Mouse (Mus musculus) layer of hippocampus, adult 9-11 months (tissue): ENCODE measurements at regions not wholly inside any gene's neighbourhood (a gene's known extent, or its start where the extent isn't known, plus 50 kb on each side); places are given as distances from the start of the nearest gene placed in this dataset.

ENCODE experiments used
- DNase-seq: peaks from one replicate; pipeline ENCODE4 v3.0.0; 2022

- DNase-seq, result no peak
Measured at GRCm38 (mm10) chr2:92806481-92807195, 108.3 kb upstream of the Syt13 start.

DNA sequence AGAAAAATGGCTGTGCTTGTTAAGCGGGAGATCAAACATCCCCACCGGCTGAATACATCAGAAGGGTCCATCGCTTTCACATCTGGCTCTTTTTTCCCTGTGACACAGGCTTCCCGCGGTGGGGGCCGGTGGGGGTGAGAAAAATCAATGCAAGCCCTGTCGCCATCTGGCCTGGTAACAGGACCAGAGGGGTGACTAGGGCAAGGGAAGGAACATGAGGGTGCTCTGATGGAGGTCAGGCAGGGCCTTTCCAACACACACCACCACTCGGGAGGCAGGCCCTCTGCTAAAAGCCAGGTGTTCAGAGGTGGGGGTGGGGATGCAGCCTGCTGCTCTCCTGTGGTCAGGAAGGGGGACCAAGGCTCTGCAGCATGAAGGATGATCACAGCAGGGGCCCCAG is 107.5 kb upstream of the Syt13 start:
- no peak for DNase-seq

DNA sequence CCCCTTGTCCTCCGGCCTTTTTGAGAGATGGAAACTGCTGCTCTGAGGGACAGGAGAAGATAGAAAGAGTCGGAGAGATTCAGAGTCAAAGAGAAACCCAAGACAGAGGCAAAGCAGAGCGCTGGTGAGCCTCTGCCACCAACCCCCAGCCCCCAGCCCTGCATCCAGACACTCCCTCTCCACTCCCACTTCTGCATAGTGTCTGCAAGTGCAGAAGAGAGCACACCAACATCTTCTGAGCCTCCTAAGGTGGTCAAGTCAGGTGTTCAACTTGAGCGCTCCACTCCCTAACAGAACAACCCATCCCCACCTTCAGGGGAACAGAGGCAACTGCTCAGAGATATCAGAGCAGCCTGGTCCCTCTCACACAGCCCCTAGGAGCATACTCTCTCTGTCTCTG is 106.8 kb upstream of the Syt13 start:
- no peak for DNase-seq

DNA sequence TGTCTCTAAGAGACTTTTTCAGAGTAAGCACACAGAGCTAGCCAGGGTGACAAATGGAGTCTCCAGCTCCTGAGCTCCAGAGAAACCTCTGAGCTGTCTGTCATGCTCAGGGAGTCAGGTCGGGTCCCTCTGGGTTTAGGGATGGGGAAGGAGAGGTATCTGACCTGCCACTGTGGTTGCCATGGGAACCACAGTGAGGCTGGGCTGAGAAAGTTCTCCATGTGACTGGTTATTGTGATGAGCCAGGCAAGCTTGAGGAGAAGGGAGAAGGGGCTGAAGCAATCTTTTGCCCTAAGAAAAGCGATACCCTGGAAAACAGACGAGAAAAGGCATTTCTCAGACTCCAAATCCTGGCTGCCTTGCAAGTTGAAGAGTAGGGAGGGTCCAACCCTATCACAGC is 105.7 kb upstream of the Syt13 start:
- no peak for DNase-seq

DNA sequence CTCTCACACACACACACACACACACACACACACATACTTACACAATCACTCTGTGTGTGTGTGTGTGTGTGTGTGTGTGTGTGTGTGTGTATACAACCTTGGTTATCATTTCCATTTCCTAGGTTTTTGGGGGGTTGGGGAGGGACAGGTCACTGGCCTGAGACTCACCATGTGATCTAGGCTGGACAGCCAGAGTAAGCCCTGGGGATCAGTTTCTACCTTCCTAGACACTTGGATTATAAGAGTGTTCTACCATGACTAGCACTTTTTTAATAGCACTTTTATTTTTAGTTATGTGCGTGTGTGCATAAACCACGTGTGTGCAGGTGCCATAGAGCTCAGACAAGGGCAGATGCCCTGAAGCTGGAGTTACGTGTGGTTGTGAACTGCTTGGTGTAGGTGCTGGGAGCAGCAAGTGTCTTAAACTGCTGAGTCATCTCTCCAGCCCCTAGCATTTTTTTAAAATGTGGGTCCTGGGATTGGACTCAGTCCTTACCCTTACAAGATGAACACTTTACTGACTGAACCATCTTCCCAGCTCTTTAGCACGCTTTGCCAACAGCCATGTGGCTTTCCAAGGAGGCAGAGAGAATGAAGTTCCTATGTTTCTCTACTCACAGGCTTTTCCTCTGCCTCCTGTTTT is 105.1 kb upstream of the Syt13 start:
- DNase-seq, result no peak

- peak; percentile 69 for DNase-seq
Measured at GRCm38 (mm10) chr2:92810956-92811355, 103.9 kb upstream of the Syt13 start.

DNA sequence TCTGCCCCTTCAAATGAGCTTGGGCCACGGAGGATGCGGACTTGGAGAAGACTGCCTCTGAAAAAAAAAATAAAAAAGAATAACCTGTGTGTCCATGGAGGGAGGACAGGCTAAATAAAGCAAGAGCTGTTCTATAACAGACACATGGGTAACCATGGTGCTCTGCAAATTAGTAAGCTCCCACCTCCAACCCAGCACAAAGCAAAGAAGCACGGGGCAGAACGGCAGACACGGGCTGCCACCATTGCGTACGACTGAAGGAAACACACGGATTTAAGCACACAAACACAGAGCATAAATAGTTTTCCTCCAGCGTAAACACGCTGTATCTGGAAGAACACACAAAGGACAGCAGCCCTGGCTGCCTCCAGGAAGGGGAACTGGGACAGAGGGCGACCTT is 101.9 kb upstream of the Syt13 start:
- DNase-seq, result peak; percentile 70

GRCm38 (mm10) chr2:92819586-92819985 is 95.3 kb upstream of the Syt13 start:
- DNase-seq, result no peak

DNA sequence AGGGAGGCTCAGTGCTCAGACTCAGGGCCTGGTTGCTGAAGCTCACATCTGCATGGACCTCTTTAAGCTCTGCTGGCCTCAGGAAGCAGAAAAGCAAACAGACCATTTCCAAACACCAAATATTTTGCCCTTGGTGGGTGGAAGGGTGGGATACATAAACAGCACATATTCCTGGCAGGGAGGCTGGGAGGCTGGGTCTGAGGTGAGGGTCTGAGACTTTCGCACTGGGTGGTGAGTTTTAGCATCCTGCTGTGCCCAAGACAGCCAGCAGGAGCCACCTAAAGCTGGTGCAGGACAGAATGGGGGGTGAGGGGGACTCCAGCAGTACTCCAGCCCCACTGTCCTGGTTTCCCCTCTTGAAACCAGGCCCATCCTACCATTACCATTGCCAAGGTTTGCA is 90.6 kb upstream of the Syt13 start:
- no peak for DNase-seq

GRCm38 (mm10) chr2:92825395-92825794 is 89.5 kb upstream of the Syt13 start:
- no peak for DNase-seq

- no peak for DNase-seq
Measured at GRCm38 (mm10) chr2:92830134-92830533, 84.8 kb upstream of the Syt13 start.

DNA sequence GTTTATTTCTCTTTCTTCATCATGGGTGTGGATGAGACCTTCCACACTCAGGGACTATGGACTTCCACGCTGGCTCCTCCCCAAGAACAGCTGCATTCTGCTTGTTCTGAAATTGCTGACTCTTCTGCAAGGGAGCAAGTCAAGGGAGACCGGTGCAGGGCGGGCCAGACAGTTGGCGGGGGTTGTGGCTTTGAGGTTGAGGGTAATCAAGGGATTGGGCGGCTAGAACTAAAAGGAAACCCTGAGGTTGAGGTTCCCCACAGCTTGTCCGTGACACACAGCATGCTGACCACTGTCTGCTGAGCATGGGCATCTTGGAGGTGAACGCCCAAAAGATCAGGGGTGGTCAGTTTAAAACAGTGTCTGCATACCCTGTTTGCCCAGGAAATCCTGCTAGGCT is 83.1 kb upstream of the Syt13 start:
- DNase-seq, result no peak

GRCm38 (mm10) chr2:92836203-92836602 is 78.7 kb upstream of the Syt13 start:
- DNase-seq, result no peak

GRCm38 (mm10) chr2:92838012-92838411 is 76.9 kb upstream of the Syt13 start:
- no peak for DNase-seq

- peak; percentile 39 for DNase-seq
Measured at GRCm38 (mm10) chr2:92840009-92840408, 74.9 kb upstream of the Syt13 start.

GRCm38 (mm10) chr2:92841626-92842025 is 73.3 kb upstream of the Syt13 start:
- DNase-seq, result no peak

GRCm38 (mm10) chr2:92845061-92845769 is 69.7 kb upstream of the Syt13 start:
- DNase-seq, result peak; percentile 33

DNA sequence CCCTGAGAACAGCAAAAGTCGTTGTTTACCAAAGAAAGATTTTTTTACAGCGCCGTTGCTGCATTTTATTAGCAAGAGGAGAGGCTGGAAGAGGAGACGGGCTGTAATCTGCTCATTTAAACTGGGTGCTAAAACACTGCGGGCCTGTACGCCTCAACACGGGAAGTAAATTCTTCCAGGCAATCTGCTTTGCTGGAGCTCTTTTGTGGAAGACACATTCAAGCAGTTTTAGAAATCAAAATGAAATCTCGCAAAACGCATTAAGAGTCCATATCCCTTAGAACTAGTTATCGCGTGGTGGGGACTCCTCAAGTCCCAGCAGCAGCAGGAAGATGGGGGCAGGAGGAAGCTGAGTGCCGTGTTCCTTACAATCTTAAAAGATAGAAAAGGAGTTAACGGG is 65.9 kb upstream of the Syt13 start:
- no peak for DNase-seq

GRCm38 (mm10) chr2:92851336-92851735 is 63.6 kb upstream of the Syt13 start:
- DNase-seq, result peak; percentile 39

DNA sequence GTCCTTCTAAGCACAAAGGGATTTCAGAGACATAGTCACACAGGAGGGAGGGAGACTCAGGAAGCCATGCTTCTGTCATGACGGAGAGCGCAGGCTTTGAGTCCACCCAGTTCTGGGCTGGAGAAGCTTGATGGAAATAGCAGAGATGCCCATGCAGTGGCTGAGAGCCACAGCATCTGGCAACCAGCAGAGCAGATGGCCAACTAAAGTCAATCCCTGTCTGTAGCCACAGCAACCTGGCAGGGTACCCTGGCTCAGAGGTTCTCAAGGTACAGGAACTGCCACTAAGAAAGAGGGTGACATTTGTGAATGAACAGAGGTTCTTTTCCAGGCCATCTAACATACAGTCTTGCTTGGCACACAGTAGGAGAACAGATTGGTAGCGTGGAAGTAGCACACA is 61.7 kb upstream of the Syt13 start:
- DNase-seq, result no peak

GRCm38 (mm10) chr2:92854331-92854730 is 60.6 kb upstream of the Syt13 start:
- DNase-seq, result no peak

- DNase-seq, result no peak
Measured at GRCm38 (mm10) chr2:92856047-92856446, 58.9 kb upstream of the Syt13 start.

DNA sequence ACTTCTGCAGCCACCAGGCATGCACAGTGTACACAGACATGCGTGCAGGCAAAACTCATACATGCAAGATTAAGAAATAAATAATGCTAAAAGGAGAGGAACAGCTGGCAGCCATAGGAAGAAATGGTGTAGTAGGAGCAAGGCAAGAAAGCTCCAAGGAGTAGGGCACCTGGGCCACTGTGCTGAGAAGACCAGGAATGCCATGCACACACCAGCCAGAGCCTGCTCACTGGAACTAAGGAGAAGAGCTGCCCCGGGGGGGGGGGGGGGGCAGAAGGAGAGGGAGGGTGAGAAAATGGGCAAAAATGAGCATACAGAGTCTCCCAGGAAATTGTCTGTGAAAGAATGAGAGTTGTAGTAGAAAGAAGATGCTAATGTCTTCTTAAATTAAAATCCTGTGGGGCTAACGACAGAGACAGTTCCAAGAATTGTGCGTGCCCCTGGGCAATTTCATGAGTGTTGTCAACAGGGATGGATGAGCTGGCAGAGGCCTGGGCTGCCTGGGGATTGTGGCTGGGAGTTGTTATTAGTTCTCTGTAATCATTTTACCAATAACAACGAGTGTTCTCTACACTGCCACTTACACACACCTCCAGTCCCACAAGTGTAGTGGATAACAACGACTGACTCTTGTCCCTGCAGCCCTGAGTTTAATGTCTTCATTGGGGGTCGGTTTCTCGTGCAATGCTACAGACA is 54.2 kb upstream of the Syt13 start:
- no peak for DNase-seq
